Comparison of ENCODE assay signal across 8 mouse cellular contexts in genomic region chr8:4678218-4678907, GRCm38 (mm10).
DNase-seq lines count a peak whose midpoint lies in the region; ATAC-seq and TF ChIP-seq lines count a peak whose summit lies in the region.

No protein-coding gene starts in this region.

- H3K36me3 ChIP-seq in kidney, adult 2 months (ENCODE audit: control insufficient read depth, insufficient read depth, low read length), result no peaks in the 10 kb centered on the region
- H3K36me3 ChIP-seq in midbrain, postnatal 0 days (ENCODE audit: insufficient read depth, low read length), result no peaks in the 10 kb centered on the region

- peak overlapping the region; percentile 56 for H3K4me2 ChIP-seq in midbrain, postnatal 0 days (ENCODE audit: low read depth, low read length, poor library complexity, severe bottlenecking)

- no peaks in the 10 kb centered on the region for H3K27me3 ChIP-seq in kidney, adult 2 months (replicated peaks; ENCODE audit: control insufficient read depth, insufficient read depth, low read length)
- no peaks in the 10 kb centered on the region for H3K27me3 ChIP-seq in midbrain, postnatal 0 days (ENCODE audit: insufficient read depth, low read length)

- DNase-seq in spleen, adult 18-20 months, result peak; percentile 88 to 93
- no peak for DNase-seq in spleen, adult 12 weeks (ENCODE audit: low spot score)
- DNase-seq in embryo, embryonic 11 days, result peak; percentile 94
- DNase-seq in gonadal fat pad, adult 2 months (ENCODE audit: low read depth), result peak; percentile 69
- DNase-seq in kidney, adult 2 months, result peak; percentile 93
- DNase-seq in liver, result peak; percentile 84
- DNase-seq in midbrain, postnatal 0 days (ENCODE audit: low spot score), result peak; percentile 88
- DNase-seq in spleen, postnatal 4 days (ENCODE audit: low spot score in 2 of 2), result peak; percentile 85 to 92

- WGBS in kidney, adult 2 months, result under 1% methylated on average over 37 of the region's 37 CpGs
- under 1% methylated on average over 37 of the region's 37 CpGs for WGBS in midbrain, postnatal 0 days

- peak overlapping the region; percentile 74 for H3K9ac ChIP-seq in midbrain, postnatal 0 days (replicated peaks; ENCODE audit: low read length, poor library complexity, severe bottlenecking)

- H3K27ac ChIP-seq in kidney, adult 2 months (ENCODE audit: insufficient read depth, low read depth, low read length), result peak overlapping the region; percentile 95
- H3K27ac ChIP-seq in midbrain, postnatal 0 days (ENCODE audit: low read depth, low read length), result peak overlapping the region; percentile 91

- no peaks in the 10 kb centered on the region for H3K4me1 ChIP-seq in kidney, adult 2 months (ENCODE audit: control insufficient read depth, insufficient read depth, low read length)
- peaks cover 3% of the 10 kb centered on the region; the same call in 1 of the 2 replicates for H3K4me1 ChIP-seq in midbrain, postnatal 0 days (ENCODE audit: insufficient read depth, low read length)

- no peaks in the 10 kb centered on the region for H3K9me3 ChIP-seq in midbrain, postnatal 0 days (ENCODE audit: low read length)

- no peak for TF ChIP-seq POLR2A in kidney, adult 2 months (IDR thresholded peaks at IDR 0.05; ENCODE audit: low read depth, low read length)

- ATAC-seq in midbrain, postnatal 0 days (ENCODE audit: low FRiP score), result peak; percentile 55

- no peak for TF ChIP-seq CTCF in kidney, adult 2 months (conservative IDR thresholded peaks at IDR 0.05; ENCODE audit: insufficient read depth, insufficient read length, low read depth, low read length)
- TF ChIP-seq CTCF in midbrain, postnatal 0 days (IDR thresholded peaks at IDR 0.05), result no peak

- H3K4me3 ChIP-seq in kidney, adult 2 months (ENCODE audit: insufficient read depth, low read depth, low read length), result peak overlapping the region; percentile 73
- H3K4me3 ChIP-seq in midbrain, postnatal 0 days (ENCODE audit: low read depth, low read length), result peak overlapping the region; percentile 47
